Mouse (Mus musculus) T-helper 2 cell (primary cell): ENCODE measurements around the gene Fam129c.

Experiments used
- in situ Hi-C: fragments of 300-600 bp; cut with MboI, MseI; formaldehyde crosslinking; loops from one replicate; pipeline ENCODE4 v1.15.1; 2025; ENCODE audit warnings: high pct_unique_total_duplicates

Fam129c gene

DNA sequence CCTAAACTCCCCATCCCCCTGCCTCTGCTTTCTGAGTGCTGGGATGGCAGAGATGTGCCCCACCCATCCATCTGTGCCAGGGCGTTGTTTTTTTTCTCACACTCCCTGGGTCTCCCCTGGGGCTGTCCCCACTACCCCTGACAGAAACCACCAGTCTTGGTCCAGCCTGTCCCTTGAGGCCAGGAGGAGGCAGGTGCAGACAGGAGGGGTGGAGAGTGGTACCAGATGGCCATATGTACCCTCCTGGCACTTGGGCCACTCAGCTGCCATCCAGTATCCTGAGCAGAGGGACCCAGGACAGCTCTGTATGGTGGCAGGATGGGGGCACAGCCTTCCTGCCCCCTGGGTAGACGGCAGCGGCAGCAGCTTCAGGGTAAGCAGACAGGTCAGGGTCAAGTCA, at the start of gene Fam129c:
Gene Fam129c (plus strand): TSS at position 198 of the 400 bp plus-strand sequence.
- in situ Hi-C loops: loop anchor here (5.0 kb wide), 1 partner anchor 35 kb away; no protein-coding TSS in a partner anchor

DNA sequence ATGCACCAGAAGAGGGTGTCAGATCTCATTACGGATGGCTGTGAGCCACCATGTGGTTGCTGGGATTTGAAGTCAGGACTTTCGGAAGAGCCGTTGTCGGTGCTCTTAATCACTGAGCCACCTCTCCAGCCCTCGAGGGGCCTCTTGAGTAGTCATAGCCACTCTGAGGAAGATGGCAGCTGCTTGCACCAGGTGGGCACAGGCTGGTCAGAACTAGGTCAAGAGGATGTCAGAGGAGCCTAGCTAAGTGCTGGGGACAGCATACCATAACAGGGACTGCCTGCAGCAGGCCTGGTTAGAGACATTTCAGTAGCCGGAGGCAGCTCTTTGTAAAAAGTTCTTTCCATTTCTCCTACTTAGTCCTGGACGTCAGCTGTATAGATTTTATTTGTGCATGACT, 46.7 kb upstream of the Fam129c start:
- in situ Hi-C loops: no loop called here

DNA sequence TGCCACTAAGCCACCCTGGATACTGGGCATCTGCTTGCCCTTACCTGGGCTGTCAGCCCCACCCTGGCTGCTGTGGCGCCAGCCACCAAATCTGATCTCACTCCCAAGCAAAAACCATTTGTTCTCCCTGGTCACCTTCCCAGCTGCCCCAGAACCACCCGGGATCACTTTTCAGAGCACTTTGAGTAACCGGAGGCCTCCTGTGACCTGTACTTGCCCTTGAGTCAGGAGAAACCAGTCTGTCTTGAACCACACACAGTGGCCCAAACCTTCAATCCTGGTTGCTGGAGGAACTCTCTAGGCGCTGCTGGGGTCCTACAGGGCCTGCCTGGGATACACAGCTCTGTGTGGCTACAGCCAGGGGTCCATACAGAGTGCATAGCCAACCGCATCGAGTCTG, 44.7 kb upstream of the Fam129c start:
- in situ Hi-C loops: no loop called here

DNA sequence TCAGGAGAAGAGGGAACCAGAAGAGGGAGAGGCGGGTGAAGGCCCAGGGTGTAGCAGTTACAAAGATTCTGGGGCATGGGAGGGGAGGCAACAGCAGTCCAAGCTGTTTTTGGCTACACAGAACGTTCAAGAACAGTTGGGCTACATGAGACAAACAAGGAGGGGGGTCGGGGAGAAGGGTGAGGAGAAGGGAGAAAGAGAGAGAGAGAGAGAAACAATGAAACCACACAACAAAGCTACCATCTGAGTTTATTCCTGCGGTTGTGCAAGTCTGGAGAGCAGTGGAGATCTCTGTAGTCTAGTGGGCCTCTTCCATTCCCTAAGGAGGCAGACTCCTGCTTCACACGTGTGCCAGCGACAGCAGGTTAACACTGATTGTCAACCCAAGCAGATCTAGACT, 43.4 kb upstream of the Fam129c start:
- in situ Hi-C loops: no loop called here

DNA sequence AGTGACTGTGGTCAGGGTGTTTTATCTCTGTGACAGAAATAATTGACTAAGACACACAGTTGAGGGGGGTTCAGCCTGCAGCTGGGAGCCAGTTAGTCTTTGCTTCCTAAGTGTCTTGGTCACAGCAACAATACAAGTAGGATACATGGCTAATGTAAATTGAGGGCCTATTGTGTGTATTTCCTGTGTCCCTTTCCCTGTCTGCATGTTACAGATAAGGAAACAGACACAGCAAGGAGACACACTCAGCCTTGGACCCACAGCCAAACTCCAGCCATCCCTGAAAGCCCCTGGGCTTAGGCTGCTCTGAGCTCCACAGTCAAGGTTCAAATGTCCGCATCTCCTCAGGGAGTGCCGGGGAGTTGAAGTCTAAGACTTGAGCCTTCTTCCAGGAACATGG, 42.8 kb upstream of the Fam129c start:
- in situ Hi-C loops: no loop called here

DNA sequence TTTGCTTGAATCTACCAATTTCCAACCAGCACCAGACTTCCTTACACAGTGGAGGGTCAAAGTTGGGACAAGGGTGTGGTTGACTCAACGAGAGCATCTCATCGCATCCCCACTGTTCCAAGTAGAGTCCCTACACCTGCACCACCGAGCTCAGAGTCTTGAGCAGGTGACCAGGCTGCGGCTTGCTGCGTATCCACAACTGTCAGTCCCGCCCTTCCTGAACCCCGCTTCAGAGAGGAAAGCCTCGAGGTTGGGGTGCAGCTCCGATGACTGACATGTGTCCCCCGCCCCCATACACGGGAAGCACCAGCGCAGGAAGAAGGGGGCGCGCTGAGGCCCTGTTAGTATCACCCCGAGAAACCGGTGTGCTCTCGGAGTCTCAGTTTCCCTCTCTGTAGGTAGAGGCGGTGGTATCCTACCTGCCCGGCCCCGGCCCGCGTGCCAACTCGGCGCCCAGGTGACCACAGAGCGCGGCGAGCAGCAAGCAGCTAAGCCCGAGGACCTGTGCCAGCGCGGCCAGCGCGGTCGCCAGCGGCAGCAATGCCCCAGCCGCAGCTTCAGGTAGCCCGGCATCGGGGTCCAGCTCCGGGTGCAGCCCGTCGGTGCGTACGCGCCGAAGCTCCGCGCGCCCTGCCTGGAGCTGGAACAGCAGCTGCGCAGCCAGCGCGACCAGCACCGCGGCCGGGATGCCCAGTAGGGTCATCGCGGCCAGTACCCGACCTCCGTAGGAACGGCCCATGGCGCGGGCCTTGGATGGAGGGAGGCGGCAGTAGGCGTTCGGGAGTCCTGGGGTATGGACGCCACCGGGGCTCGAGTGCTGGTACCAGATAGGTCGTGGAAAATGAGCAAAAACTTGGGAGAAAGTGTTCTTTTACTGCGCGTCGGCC, 39.1 kb upstream of the Fam129c start, which contains the start of gene Tmem221:
Gene Tmem221 (minus strand): TSS at position 801 of the 887 bp plus-strand sequence.
- in situ Hi-C loops: no loop called here

DNA sequence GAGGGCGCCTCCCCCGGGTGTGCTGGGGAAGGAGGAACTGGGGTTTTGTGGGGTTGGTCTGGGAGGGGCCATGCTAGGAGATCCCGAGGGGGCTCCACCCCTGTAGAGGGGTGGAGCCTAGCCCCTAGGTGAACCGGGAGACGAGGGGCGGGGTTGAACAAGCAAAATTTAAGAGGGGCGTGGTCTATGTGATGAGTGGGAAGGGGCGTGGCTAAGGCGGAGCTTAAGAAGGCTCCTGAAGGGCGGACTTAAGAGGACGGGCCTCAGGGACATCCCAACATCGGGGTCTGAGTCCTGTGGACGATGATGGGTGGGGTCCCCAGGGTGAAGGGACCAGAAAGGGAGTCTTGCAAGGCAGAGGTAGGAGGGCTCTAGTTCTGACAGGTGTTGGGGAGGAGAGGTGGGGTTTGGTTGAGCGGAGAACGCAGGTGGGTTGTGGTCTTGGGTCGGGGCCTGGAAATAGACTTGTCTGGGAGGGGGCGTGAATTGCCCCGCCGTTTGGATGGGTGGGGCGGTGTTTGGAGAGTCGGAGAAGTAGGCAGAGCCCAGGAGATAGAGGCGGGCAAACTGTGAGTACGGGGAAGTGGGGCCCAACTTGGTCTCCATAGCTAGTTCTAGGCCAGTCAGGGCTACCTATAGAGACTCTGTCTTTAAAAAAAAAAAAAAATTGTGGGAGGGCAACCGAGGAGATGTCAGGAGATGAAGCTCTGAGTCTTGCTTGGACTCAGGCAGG, 38.3 kb upstream of the Fam129c start:
- in situ Hi-C loops: no loop called here

DNA sequence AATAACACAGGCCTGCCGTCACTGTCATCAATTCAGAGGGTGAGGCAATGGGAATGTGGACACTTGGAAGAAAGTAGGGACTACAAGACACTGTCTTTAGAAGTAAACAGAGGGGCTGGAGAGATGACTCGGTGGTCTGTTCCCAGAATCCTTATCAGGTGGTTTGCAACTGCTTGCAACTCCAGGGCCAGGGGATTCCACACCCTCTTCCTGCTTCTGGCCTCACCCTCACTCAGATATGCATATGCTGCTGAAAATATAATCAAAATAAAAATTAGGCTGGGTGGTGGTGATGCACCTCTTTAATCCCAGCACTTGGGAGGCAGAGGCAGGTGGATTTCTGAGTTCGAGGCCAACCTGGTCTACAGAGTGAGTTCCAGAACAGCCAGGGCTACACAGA, 37.4 kb upstream of the Fam129c start:
- in situ Hi-C loops: loop anchor here (5.0 kb wide), 2 partner anchors 37 to 72 kb away; partner anchors contain the start of gene Fam129c

DNA sequence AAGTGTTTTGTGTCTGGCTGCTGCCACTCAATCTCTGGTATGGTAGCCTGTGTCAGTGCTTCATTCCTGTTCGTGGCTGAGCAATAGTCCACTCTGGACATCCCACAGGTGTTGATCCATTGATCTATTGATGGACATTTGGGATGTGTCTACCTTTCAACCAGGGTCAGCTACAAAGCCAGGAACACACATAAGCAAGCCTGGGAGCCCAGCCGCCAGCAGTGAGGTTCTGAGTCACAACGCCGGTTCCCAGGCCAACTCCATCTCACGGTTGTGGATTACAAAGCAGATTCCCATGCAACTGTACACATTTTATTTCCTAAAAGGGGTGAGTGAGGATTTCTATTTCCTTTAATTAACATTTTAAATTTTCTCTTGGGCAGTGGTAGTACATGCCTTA, 36.7 kb upstream of the Fam129c start:
- in situ Hi-C loops: loop anchor here (5.0 kb wide), 2 partner anchors 37 to 72 kb away; partner anchors contain the start of gene Fam129c

DNA sequence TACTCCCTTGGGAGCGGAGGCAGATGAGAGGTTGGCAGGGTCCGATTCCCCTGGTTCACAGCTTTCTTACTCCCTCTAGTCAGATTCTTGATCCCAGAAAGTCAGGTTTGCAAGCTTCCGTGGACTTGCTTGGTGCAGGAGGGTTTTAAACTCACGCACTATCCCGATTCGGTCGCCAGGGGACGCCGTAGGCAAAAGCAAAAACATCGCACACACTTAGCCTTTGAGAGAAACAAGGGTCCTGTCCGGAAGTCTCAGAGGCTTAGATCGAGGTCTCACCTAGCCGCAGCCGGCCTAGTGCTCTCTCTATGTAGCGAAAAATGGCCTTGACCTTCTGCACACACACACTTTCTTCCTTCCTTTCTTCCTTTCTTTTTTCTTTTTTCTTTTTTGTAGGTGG, 36.0 kb upstream of the Fam129c start:
- in situ Hi-C loops: loop anchor here (5.0 kb wide), 2 partner anchors 36 to 71 kb away; partner anchors contain the start of gene Fam129c

DNA sequence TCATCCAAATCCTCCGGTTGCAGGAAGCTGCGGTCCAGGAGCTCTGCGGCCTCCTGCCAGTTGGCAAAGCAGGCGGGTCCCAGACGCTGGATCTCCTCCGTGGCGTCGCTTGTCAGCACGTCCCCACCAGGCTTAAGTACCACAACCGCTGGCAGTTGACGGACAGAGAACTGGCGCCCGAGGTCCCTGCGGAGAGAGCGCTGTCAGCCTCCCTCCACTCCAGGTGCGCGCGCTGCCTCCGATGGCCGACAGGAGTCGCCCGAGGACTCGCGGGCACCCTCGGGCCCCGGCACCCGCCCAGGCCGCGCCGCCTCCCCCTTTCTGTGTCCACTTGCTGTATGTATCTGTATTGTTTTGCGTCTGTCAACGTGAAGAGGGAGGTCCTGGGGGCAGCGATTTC, 34.7 kb upstream of the Fam129c start:
- in situ Hi-C loops: loop anchor here (5.0 kb wide), 2 partner anchors 35 to 70 kb away; partner anchors contain the start of gene Fam129c

DNA sequence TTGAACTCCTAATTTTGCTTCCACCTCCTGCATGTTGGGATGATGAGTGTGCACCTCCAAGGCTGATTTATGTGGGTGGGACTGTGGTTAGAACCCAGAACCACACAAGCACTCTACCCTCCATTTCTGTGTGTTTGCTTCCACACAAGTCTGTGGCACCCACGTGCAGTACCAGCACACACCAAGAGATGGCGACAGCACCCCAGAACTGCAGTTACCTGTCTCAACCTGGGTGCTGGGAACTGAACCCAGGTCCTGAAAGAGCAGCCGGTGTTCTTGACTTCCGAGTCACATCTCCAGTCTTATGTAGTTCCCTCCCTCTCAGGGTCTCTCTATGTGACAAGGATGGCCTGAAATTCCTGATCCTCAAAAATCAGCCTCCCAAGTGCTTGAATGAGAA, 33.5 kb upstream of the Fam129c start:
- in situ Hi-C loops: loop anchor here (5.0 kb wide), 2 partner anchors 33 to 68 kb away; partner anchors contain the start of gene Fam129c

DNA sequence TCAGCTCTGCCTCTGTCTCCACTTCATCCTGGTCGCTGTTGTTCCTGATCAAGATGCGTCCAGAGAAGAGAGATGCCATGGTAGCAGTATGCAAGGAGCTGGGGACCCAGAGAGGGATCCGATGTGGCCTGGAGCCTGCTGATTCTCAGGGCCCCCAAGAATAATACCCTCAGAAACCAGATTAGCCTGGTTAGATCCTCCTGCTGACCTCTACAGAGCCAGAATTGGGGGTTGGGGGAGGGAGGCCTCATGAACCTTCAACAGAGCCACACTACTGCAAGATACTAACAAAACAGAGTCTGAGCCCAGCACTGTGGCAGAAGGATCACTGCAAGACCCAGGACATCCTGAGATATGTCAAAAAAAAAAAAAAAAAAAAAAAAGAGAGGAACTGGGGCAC, 30.9 kb upstream of the Fam129c start, which contains the start of gene Nxnl1:
Gene Nxnl1 (minus strand): TSS at position 101 of the 400 bp plus-strand sequence.
- in situ Hi-C loops: loop anchor here (5.0 kb wide), 1 partner anchor 91 kb away; no protein-coding TSS in a partner anchor

DNA sequence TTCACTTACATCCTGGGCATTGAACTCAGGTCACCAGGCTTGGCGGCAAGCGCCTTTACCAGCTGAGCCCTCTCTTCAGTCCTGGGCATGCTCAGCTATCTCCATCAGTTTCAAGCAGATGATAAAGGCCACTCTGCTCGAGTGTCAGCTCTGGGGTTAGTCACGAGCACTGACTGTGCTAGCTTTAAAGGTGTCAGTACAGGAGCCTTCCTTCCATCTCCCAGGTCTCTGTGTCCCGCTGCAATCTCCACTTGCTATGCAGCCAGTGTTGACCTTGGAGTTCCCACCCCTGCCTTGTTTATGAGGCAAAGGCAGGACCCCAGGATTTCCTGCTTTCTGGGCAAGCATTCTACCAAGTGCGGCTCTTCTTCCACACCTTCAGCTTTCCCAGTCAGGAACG, 29.9 kb upstream of the Fam129c start:
- in situ Hi-C loops: loop anchor here (5.0 kb wide), 1 partner anchor 90 kb away; no protein-coding TSS in a partner anchor

DNA sequence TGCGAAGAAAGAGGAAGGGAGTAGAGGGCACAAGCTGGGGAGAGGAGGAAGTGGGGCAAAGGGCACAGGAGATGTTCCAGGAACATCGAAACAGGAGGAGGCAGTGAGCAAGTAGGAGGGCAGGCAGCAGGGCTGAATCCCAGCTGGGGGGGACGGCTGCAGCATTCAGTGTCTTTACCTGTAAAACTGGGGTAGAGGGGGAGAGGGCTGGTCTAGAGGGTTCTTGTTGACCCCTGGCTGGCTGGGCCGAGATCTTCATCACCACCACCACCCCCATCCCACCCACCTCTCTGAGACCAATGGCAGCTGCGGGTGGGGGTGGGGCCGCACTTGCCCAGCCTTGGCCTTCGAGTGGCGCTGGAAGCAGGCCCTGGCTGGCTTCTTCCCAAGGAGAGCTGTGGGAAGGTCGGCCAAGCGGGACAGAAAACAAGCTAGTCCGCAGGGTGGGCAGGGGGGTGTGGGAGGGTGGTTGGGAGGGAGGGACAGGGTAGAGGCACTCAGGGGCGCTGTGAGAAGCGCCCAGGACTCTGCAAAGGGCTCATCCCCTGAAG, 29.0 kb upstream of the Fam129c start, which contains the start of gene Slc27a1:
Gene Slc27a1 (plus strand): TSS at position 496 of the 551 bp plus-strand sequence.
- in situ Hi-C loops: loop anchor here (5.0 kb wide), 1 partner anchor 89 kb away; no protein-coding TSS in a partner anchor

DNA sequence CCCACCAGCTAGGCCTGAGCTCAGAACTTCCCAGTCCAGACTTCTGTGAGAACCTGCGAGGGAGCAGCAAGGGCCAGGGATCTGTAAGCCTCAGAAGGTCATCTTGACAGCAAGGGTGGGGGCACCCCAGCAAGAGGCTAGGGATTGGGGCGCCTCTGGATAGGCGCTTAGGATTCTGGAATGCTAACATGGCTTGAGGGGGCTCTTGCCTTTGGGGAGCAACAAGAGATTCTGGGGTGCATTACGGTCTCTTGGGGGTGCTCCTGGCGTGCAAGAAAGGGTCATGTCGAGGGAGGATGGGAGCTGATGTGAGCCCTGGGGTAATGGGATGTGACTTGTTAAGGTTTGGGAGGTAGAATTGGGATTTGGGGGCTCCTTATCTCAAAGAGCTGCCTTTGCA, 28.5 kb upstream of the Fam129c start:
- in situ Hi-C loops: loop anchor here (5.0 kb wide), 1 partner anchor 88 kb away; no protein-coding TSS in a partner anchor

DNA sequence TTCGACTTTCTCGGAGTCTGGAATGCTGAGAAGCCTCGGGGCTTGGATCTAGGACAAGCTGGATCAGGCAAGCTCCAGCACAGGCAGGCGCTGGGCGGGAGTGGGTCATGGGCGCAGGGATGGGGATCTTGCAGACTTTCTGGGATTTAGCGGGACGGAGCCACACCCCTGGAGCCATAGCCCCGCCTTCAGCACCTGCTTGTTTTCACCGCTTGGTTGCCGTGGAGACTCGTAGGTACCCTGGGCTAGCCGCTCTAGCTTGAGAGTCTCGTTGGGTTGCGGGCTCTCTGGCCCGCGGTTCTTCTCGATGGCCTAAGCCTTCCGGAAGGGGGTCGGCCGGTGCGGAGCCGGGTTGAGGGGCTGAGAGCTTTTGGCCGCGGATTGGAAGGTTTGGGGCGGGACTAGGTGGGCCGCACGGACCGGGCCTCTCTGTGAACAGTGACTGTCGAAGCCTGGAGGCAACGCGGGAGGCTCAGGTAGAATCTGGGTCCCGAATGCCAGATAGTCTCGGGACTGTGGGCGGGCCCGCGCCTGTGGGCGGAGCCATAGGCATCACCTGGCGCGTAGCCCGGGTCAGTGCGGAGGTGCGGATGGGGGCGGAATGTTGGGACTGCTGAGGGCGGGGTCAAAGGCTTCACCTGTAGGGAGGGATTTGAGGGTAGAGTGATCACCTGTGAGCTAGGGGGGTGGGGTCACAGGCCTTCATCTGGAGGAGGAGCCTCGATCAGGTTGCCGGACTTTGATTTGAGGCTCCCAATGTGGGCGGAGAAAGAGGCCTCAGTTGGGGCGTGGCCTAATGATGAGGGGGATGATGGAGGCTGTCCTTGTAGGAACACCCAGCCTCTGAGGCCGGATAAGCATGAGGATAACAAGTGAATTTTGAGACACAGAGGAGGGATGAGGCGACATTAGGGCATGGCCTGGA, 27.8 kb upstream of the Fam129c start:
- in situ Hi-C loops: loop anchor here (5.0 kb wide), 1 partner anchor 88 kb away; no protein-coding TSS in a partner anchor

DNA sequence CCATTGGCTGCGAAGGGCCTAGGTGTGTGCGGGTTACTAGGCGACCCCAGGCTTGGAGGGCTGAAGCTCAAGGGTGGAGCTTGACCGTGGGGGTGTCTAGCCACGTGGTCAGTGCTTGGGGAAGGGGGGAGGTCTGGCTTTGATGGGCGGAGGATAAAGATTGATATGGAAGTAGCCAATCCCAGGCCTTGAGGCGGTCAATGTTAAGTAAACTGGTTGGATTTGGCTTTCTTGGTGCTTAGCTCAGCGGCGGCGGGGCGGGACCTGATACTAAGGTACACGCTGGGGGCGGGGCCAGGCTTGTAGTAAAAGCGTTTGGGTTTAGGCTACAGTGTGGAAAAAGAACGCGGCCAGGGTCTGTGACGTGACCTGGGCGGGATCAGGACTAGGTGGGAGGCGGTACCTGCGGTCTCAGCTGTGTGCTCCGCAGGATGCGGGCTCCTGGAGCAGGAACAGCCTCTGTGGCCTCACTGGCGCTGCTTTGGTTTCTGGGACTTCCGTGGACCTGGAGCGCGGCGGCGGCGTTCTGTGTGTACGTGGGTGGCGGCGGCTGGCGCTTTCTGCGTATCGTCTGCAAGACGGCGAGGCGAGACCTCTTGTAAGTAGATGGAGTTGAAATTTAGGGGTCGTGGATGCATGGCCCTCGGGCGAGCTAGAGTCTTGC, 27.0 kb upstream of the Fam129c start:
- in situ Hi-C loops: no loop called here

DNA sequence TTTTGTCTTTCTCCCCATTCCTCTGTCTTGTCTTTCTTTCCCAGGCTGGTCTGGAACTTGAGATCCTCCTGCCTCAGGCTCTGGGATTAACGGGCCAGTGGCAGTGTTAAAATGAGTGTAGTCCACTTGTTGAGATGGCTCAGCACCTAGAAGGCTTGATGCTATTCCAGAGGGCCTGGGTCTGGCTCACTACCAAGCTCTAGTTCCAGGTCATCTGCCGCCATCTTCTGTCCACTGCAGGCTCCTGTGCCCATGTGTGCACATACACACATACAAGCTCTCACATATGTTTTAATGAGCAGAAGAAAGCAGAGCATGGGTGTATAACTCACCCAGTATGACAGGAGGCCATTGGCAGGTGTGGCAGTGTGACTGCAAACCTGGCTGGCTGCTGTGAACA, 25.4 kb upstream of the Fam129c start:
- in situ Hi-C loops: no loop called here
